Mouse (Mus musculus): Measurements from ENCODE around the gene Tspan9. TPM values are rescaled to one million over a fixed set of nuclear protein-coding genes. Genes with fewer than 3 reads are reported as not detected.

Tspan9 gene
- polyA plus RNA-seq, 1 experiment from 2014 or later = 130 TPM

DNA sequence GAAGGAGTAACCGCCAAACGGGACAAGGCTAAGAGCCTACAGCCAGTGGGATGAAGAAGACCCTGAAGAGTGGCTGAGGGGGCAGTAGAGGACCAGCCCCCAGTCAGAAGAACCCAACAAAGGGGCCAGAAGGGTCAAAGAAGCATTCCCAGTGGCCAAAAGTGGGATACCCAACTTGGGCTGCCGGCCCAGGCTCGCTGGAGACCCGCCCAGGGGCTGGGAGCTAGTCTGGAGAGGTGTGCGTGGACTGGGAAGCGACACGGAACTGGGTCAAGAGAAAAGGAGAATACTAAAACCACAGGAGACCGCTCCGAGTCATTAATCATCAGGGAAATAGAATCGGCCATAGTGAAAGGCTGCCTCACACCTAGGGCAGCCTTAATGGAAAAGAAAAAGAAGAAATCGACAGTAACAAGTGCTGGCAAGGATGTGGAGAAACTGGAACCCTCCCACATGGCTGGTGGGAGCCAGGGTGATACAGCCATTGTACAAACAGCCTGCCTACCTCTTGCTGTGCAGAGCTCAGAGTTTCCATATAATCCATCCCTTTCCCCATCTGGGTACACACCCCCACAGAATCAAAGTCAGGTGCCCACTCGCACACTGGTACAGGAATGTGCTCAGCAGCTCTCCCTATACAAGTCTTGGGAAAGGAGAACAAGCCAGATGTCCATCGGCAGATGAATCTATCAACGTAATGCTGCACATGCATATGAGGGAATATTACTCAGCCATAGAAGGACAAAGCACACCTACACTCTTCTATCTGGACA is 49.4 kb downstream of the Tspan9 start:
- 71% methylated on average over 15 of the region's 15 CpGs for WGBS
- no peaks in the 10 kb centered on the region for H3K9me3 ChIP-seq (ENCODE audit: control insufficient read depth, low read length)
- no peak overlapping the region for H3K4me2 ChIP-seq (ENCODE audit: low read depth, low read length)
- H3K4me1 ChIP-seq (ENCODE audit: control insufficient read depth, insufficient read depth, low read length) = peaks cover 35% of the 10 kb centered on the region
- DNase-seq (ENCODE audit: low spot score) (no peak), ATAC-seq (ENCODE audit: low read depth) (no peak)
- H3K27me3 ChIP-seq (replicated peaks; ENCODE audit: control insufficient read depth, insufficient read depth, low read length) = no peaks in the 10 kb centered on the region
- no peak overlapping the region for H3K4me3 ChIP-seq (ENCODE audit: low read depth, low read length)
- H3K9ac ChIP-seq (ENCODE audit: low read depth, low read length) = no peak overlapping the region
- no peaks in the 10 kb centered on the region for H3K36me3 ChIP-seq (ENCODE audit: control insufficient read depth, insufficient read depth, low read length)
- no peak overlapping the region for H3K27ac ChIP-seq (replicated peaks; ENCODE audit: low read depth, low read length)

DNA sequence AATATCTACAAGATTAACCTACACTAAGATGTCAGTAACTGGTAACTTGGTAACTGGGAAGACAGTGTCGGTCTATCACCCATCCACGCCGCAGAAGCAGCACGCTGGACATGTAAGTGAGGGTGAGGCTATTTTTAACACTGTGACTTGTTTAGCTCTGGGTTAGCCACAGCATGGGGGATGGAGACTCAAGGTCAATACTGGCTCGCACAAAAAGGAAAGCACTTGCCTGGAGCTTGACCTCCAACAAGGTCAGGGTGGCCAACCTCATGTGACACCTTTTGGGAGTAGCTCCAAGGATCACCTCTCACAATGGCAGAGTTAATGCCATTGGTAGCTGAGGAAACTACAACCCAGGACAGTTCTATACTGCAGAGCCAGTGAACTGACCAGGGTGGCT is 50.8 kb downstream of the Tspan9 start:
- Histone ChIP-seq H3K9me3 (ENCODE audit: control insufficient read depth, low read length) (no peaks in the 10 kb centered on the region), H3K4me3 (ENCODE audit: low read depth, low read length) (no peak overlapping the region), H3K27me3 (replicated peaks; ENCODE audit: control insufficient read depth, insufficient read depth, low read length) (no peaks in the 10 kb centered on the region), H3K4me2 (ENCODE audit: low read depth, low read length) (no peak overlapping the region), H3K4me1 (ENCODE audit: control insufficient read depth, insufficient read depth, low read length) (peaks cover 43% of the 10 kb centered on the region), H3K27ac (replicated peaks; ENCODE audit: low read depth, low read length) (no peak overlapping the region), H3K36me3 (ENCODE audit: control insufficient read depth, insufficient read depth, low read length) (no peaks in the 10 kb centered on the region), H3K9ac (ENCODE audit: low read depth, low read length) (no peak overlapping the region)
- DNase-seq (ENCODE audit: low spot score) (no peak), ATAC-seq (ENCODE audit: low read depth) (no peak)
- WGBS = 82% methylated on average over 5 of the region's 5 CpGs

DNA sequence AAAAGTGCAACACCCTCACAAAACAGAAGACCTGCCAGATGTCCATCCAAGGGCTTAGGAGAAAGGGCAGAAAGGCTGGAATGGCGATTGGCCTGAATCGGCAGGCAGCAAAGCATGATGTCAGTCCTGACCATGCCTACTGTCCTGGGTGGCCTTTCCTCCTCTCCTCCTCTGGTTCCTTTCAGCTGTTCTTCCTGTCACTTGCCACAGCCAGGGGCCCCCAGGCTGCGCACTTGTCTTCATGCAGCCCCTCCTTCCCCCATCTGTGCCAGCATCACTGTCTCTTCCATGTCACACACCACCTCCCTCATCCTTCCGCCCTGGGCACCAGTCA is 51.6 kb downstream of the Tspan9 start:
- WGBS = 83% methylated on average over 4 of the region's 4 CpGs
- peaks cover 44% of the 10 kb centered on the region for H3K4me1 ChIP-seq (ENCODE audit: control insufficient read depth, insufficient read depth, low read length)
- DNase-seq (ENCODE audit: low spot score) = no peak

DNA sequence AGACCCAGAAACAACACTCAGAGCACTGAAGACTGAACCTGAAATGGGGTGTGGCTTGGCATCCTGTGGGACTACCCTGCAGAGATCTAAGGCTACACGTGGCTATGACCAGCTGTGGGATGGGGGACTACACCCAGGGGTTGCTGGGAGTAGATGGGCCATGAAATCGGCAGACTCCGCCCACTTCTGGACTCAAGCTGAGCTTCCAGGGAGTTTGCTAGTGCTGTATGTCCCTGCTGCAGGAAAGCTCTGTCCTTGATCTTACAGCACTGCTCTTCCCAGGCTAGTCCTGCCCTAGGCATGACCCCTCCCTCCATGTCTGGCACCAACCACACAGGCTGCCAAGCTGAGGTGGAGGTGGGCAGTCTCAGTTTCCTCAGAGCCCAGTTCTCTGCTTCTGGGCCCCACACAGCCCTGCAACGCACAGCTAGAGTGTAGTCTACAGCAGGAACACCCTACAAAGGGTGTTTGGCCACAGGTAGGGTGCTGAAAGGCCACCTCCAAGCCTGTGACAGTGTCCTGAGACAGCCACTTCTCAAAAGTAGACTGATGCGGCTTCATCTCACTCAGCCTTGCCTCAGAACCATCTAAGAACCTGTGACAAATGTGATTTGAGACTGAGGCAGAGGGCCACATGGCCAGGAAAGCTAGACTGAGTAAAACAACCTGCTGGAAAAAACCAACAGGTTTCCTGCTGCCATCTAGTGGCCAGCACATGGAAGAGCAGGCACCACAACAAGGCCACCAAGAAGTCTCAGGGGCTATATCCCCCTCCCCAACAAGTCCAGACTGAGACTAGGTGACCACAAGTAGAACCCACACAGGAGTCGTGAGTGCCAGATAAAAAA is 52.2 kb downstream of the Tspan9 start:
- Histone ChIP-seq H3K27ac (replicated peaks; ENCODE audit: low read depth, low read length) (peak overlapping the region; percentile 59), H3K4me3 (ENCODE audit: low read depth, low read length) (no peak overlapping the region), H3K4me2 (ENCODE audit: low read depth, low read length) (no peak overlapping the region), H3K4me1 (ENCODE audit: control insufficient read depth, insufficient read depth, low read length) (peaks cover 50% of the 10 kb centered on the region), H3K9me3 (ENCODE audit: control insufficient read depth, low read length) (no peaks in the 10 kb centered on the region), H3K36me3 (ENCODE audit: control insufficient read depth, insufficient read depth, low read length) (no peaks in the 10 kb centered on the region), H3K27me3 (replicated peaks; ENCODE audit: control insufficient read depth, insufficient read depth, low read length) (no peaks in the 10 kb centered on the region), H3K9ac (ENCODE audit: low read depth, low read length) (0 out of 2 replicates have a peak overlapping the region, but pooled peaks have one; percentile 5)
- DNase-seq (ENCODE audit: low spot score) = peak; percentile 80
- WGBS = 20% methylated on average over 6 of the region's 6 CpGs
- peak; percentile 34; the same call in 1 of the 2 replicates for ATAC-seq (ENCODE audit: low read depth)

More for the DNA sequence above, 51.6 kb downstream of the Tspan9 start:
- H3K36me3 ChIP-seq (ENCODE audit: control insufficient read depth, insufficient read depth, low read length) = no peaks in the 10 kb centered on the region
- H3K9ac ChIP-seq (ENCODE audit: low read depth, low read length) = no peak overlapping the region
- ATAC-seq (ENCODE audit: low read depth) = no peak
- H3K27ac ChIP-seq (replicated peaks; ENCODE audit: low read depth, low read length) = no peak overlapping the region
- H3K4me2 ChIP-seq (ENCODE audit: low read depth, low read length) = no peak overlapping the region
- no peaks in the 10 kb centered on the region for H3K9me3 ChIP-seq (ENCODE audit: control insufficient read depth, low read length)
- no peak overlapping the region for H3K4me3 ChIP-seq (ENCODE audit: low read depth, low read length)
- H3K27me3 ChIP-seq (replicated peaks; ENCODE audit: control insufficient read depth, insufficient read depth, low read length) = no peaks in the 10 kb centered on the region

DNA sequence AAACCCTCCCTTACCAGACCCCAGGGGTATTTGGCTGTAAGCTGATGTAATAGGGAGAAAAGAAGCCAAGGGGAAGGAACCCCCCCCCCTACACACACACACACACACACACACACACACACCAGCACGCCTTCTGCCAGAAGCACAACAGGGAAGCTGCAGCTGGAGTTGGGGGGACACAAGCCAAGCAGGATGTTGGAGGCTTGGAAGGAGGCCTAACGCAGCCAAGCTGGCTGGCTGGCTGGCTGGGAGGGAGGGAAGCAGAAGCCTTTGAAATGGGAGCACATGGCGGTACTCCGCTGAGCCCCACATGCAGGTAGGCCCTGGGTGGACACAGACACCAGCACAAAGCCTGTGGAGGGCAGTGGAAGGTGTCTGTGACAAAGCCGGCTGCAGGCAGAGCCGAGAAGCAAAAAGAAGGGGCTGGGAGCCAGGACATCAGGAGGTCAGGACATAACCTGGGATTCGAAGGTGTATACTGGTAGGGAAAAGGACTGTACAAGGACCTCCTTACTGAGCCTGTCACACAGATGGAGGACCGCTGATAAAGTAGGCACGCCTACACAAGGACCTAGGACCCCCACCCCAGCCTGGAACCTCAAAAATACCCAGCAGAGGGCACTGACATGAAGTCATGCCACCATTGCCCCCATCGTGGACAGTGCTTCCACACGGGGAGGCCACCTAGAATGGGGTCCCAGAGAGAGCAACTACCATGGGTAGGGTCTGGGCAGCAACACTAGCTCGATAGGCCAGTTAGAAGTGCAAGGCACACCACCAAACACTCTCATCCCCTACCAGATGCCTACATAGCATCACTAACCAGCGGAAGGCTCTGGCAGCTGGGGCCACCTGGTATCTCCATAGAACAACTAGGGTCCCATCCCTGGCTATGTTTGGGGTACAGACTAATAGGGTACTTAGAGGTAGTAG is 53.4 kb downstream of the Tspan9 start:
- Histone ChIP-seq H3K27me3 (replicated peaks; ENCODE audit: control insufficient read depth, insufficient read depth, low read length) (no peaks in the 10 kb centered on the region), H3K4me1 (ENCODE audit: control insufficient read depth, insufficient read depth, low read length) (peaks cover 58% of the 10 kb centered on the region), H3K36me3 (ENCODE audit: control insufficient read depth, insufficient read depth, low read length) (0 out of 2 replicates have a peak, but pooled peaks cover 2% of the 10 kb centered on the region), H3K27ac (replicated peaks; ENCODE audit: low read depth, low read length) (peak overlapping the region; percentile 80), H3K4me3 (ENCODE audit: low read depth, low read length) (no peak overlapping the region), H3K4me2 (ENCODE audit: low read depth, low read length) (no peak overlapping the region), H3K9me3 (ENCODE audit: control insufficient read depth, low read length) (no peaks in the 10 kb centered on the region), H3K9ac (ENCODE audit: low read depth, low read length) (no peak overlapping the region)
- 61% methylated on average over 13 of the region's 13 CpGs for WGBS
- DNase-seq (ENCODE audit: low spot score) = peak; percentile 93
- ATAC-seq (ENCODE audit: low read depth) = peak; percentile 58

DNA sequence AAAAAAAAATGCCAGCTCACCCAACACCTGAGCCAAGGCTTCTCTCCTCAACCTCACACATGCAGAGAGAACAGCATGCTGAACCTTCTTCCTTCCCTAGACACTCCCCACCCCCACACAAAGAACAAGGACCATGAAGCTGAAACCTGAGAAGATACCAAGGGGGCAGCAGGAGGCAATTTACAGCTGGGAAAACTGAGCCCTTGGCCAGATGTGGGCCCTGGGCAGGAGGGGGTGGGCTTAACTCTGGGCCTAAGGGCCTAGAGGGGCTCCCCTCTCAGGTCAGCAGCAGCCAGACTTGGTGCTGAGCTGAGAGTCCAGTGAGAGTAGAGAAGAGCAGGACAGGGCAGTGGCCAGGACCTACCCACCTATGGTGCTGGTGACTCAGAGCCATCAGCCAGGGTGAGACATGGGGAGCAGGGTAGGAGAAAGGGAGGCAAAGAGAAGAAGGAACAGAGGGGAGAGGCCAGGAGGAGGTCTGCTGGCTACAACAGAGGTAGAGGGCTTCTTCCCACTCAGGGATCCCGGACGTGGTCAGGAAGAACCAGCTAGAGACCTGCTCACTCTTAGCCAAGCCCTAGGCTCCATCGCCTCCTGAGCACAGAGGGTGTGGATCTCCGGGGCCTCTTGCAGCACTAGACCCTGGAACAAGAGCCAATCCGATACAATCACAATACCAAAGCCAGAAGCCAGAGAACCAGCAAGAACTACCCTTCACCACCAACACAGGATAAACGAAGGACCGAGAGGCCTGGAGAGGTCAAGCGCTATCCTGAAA is 54.5 kb downstream of the Tspan9 start:
- Histone ChIP-seq H3K4me1 (ENCODE audit: control insufficient read depth, insufficient read depth, low read length) (peaks cover 58% of the 10 kb centered on the region), H3K4me2 (ENCODE audit: low read depth, low read length) (0 out of 2 replicates have a peak overlapping the region, but pooled peaks have one; percentile 18)
- no peak for ATAC-seq (ENCODE audit: low read depth)

DNA sequence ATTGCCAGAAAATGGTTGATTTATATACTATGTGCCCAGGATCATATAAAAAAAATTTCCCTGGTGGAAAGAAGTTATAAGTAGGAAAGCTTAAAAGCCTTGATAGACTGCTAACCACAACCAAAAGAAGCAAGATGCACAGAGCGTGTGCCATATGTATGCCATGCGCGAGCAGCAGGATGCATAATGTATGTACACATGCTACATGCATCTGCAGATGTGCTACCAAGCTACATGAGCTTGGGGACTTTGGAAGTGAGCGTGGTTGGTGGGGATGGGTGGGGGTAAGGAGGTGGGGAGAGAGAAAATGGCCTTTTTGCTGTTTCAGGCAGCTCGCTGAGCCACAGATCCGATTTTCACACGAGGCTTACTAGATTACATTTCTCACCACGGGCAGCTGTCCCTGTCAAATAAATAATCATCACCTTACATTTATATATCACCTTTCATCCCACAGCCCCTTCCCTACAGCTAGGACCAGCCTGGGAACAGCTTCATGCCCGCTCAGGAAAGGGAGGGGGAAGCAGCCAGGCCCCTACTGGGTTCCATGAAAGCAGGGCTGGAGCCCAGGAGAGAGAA is 57.8 kb downstream of the Tspan9 start:
- Histone ChIP-seq H3K9ac (ENCODE audit: low read depth, low read length) (no peak overlapping the region), H3K4me1 (ENCODE audit: control insufficient read depth, insufficient read depth, low read length) (peaks cover 44% of the 10 kb centered on the region)
- WGBS = 41% methylated on average over 9 of the region's 9 CpGs

More for the DNA sequence above, 54.5 kb downstream of the Tspan9 start:
- Histone ChIP-seq H3K27ac (replicated peaks; ENCODE audit: low read depth, low read length) (peak overlapping the region; percentile 80), H3K4me3 (ENCODE audit: low read depth, low read length) (no peak overlapping the region), H3K27me3 (replicated peaks; ENCODE audit: control insufficient read depth, insufficient read depth, low read length) (no peaks in the 10 kb centered on the region), H3K9me3 (ENCODE audit: control insufficient read depth, low read length) (no peaks in the 10 kb centered on the region), H3K36me3 (ENCODE audit: control insufficient read depth, insufficient read depth, low read length) (0 out of 2 replicates have a peak, but pooled peaks cover 4% of the 10 kb centered on the region), H3K9ac (ENCODE audit: low read depth, low read length) (peak overlapping the region; percentile 25; the same call in 1 of the 2 replicates)
- 59% methylated on average over 8 of the region's 8 CpGs for WGBS
- DNase-seq (ENCODE audit: low spot score) = no peak

More for the DNA sequence above, 57.8 kb downstream of the Tspan9 start:
- H3K36me3 ChIP-seq (ENCODE audit: control insufficient read depth, insufficient read depth, low read length) = peaks cover 13% of the 10 kb centered on the region; the same call in 1 of the 2 replicates
- H3K9me3 ChIP-seq (ENCODE audit: control insufficient read depth, low read length) = no peaks in the 10 kb centered on the region
- H3K27me3 ChIP-seq (replicated peaks; ENCODE audit: control insufficient read depth, insufficient read depth, low read length) = no peaks in the 10 kb centered on the region
- DNase-seq (ENCODE audit: low spot score) (peak; percentile 64), ATAC-seq (ENCODE audit: low read depth) (peak; percentile 23; the same call in 1 of the 2 replicates)
- no peak overlapping the region for H3K4me2 ChIP-seq (ENCODE audit: low read depth, low read length)
- no peak overlapping the region for H3K4me3 ChIP-seq (ENCODE audit: low read depth, low read length)
- 0 out of 2 replicates have a peak overlapping the region, but pooled peaks have one; percentile 33 for H3K27ac ChIP-seq (replicated peaks; ENCODE audit: low read depth, low read length)
